Mouse (Mus musculus): ENCODE results near the gene Hspb3. TPM values are rescaled to one million over a fixed set of nuclear protein-coding genes. Genes with fewer than 3 reads are reported as not detected.

Hspb3 gene
- polyA plus RNA-seq, 1 experiment: not detected

DNA sequence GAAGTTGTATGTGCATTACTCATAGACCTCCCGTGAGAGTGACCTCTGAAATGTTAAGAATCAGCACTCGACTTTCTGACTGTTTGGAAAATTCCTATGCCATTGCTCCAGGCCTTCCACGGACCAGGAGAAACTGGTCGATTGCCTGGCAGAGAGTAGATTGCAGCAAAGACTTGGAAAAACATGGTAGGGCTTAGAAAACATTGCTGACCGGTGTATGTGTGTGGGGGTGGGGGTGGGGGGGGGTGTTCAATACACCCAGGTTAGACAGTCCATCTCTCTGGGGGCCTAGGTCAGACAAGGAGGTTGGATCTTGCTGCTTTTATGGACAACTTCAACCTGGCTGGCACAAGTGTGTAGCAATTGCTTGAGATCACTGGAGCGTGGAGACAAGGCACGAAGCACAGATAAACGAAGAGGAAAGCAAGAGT, 23.2 kb upstream of the Hspb3 start:
- Histone ChIP-seq H3K4me3 (ENCODE audit: insufficient read depth, low read length) (no peak overlapping the region), H3K4me1 (ENCODE audit: control insufficient read depth, insufficient read depth, low read length) (no peaks in the 10 kb centered on the region), H3K27ac (ENCODE audit: insufficient read depth, low read depth, low read length) (no peak overlapping the region)
- TF ChIP-seq CTCF (IDR thresholded peaks at IDR 0.05; ENCODE audit: low read depth, low read length) (no peak), POLR2A (IDR thresholded peaks at IDR 0.05; ENCODE audit: borderline replicate concordance, low read depth, low read length) (no peak)

DNA sequence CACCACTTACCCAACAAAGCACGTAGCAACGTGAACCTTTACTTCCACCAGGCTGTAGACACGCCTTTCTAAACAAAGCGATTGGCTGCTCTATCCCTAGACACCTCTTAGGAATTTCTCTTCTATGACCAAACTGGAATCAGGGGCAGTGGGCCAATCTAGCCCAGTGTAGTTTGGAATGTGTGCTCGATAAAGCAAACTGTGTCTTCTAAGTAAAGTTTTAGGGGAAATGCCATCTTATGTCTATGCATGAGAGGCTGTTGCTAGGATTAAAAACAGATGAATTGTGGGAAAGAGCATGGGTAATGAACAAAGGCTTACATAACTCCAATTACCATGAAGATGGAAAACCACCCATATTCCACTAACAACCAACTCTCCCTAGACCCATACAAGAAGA, 19.3 kb upstream of the Hspb3 start:
- Histone ChIP-seq H3K27ac (ENCODE audit: insufficient read depth, low read depth, low read length) (no peak overlapping the region), H3K4me1 (ENCODE audit: control insufficient read depth, insufficient read depth, low read length) (no peaks in the 10 kb centered on the region), H3K4me3 (ENCODE audit: insufficient read depth, low read length) (no peak overlapping the region)
- no peak for TF ChIP-seq CTCF (IDR thresholded peaks at IDR 0.05; ENCODE audit: low read depth, low read length)
- TF ChIP-seq POLR2A (IDR thresholded peaks at IDR 0.05; ENCODE audit: borderline replicate concordance, low read depth, low read length): no peak

DNA sequence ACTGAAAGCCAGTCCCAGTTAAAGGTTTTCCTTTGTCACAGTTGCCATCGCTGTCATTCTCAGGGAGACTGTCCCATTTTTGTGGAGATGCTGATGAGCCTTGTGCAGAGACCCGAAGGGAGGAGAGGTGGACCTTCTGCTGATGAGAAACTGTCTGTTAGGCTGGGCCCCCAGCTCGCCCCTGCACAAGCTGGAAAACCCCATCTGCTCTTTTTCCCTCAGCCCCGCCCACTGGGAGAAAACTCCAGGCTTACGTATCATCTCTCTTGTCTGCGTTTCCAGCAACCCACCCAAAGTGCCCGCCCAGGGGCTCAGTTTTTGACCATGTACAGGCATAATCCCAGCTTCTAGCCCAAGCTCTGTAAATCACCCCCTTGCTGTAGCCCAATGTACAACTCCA, 17.2 kb upstream of the Hspb3 start:
- TF ChIP-seq CTCF (IDR thresholded peaks at IDR 0.05; ENCODE audit: low read depth, low read length): no peak
- no peak for TF ChIP-seq POLR2A (IDR thresholded peaks at IDR 0.05; ENCODE audit: borderline replicate concordance, low read depth, low read length)
- H3K27ac ChIP-seq (ENCODE audit: insufficient read depth, low read depth, low read length): no peak overlapping the region
- H3K4me1 ChIP-seq (ENCODE audit: control insufficient read depth, insufficient read depth, low read length): no peaks in the 10 kb centered on the region
- H3K4me3 ChIP-seq (ENCODE audit: insufficient read depth, low read length): no peak overlapping the region

DNA sequence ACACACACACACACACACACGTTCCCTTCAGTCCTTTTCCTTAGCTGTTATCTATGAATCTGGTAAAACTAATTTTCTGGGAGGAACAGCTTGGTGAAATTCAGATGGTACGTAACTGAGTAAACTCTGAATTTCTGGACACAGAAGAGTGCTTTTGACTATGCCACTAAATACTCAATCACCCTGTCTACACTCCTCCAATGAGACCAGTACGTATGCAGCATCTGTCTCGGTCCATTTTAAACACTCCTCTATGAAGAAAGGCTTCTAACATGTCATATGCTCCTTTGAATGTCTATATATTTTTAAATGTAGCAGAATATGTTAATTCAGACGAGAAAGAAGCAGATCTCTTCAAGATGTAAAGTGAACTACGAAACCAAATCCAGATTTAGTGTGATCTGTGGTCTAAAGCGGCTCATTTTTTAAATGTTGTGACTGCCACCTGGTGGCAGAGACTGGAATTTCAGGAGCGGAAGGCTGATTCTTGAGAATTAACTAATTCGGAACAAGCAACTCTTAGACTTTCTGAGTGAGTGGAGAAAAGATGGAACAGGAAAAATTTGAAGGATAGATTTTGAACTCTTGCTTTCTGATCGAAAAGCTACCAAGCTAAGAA, 6.1 kb upstream of the Hspb3 start:
- no peaks in the 10 kb centered on the region for H3K4me1 ChIP-seq (ENCODE audit: control insufficient read depth, insufficient read depth, low read length)

DNA sequence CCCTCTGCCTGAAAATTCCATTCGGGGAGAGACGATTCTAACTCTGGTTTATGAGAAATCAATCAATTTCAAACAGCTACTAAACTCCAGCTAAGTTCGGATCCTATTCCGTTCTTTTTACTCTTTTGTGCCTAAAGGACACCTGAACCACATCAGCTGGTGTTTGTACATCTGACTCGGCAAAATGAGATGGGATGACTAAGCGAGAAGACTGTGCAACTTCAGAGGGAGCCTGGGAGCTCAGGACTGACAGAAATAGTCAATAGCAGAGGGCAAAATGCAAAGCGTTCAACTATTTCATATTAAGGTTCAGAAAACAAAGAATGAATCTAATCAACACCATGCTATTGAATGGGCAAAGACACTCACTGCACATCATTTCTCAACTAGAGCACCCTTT, 407 bp upstream of the Hspb3 start:
- Histone ChIP-seq H3K4me3 (ENCODE audit: insufficient read depth, low read length) (no peak overlapping the region), H3K4me1 (ENCODE audit: control insufficient read depth, insufficient read depth, low read length) (no peaks in the 10 kb centered on the region), H3K27ac (ENCODE audit: insufficient read depth, low read depth, low read length) (no peak overlapping the region)
- TF ChIP-seq CTCF (IDR thresholded peaks at IDR 0.05; ENCODE audit: low read depth, low read length) (no peak), POLR2A (IDR thresholded peaks at IDR 0.05; ENCODE audit: borderline replicate concordance, low read depth, low read length) (no peak)

More for the DNA sequence above, 6.1 kb upstream of the Hspb3 start:
- TF ChIP-seq CTCF (IDR thresholded peaks at IDR 0.05; ENCODE audit: low read depth, low read length) (no peak), POLR2A (IDR thresholded peaks at IDR 0.05; ENCODE audit: borderline replicate concordance, low read depth, low read length) (no peak)
- no peak overlapping the region for H3K4me3 ChIP-seq (ENCODE audit: insufficient read depth, low read length)
- no peak overlapping the region for H3K27ac ChIP-seq (ENCODE audit: insufficient read depth, low read depth, low read length)

DNA sequence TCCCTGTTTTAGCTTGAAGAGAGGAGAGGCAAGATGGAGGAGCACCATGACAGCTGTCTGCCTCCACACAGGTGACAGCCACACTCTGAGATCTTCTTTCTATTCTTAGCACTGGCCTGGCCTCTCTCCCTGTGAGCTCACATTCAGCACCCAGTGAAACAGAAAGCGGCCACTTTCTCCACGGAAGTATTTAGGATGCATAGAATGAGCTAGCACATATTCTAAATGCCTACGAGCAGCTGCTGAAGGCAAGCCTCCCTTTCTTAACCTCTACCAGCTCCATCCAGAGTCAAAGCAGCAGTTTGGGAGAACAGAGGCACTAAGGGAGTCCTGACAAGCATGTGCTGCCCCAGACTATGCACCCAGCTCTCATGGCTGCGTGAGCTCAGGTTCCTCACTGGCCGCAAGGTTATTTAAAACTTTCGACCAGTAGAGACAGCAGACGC, 1.6 kb downstream of the Hspb3 start:
- no peak for TF ChIP-seq POLR2A (IDR thresholded peaks at IDR 0.05; ENCODE audit: borderline replicate concordance, low read depth, low read length)
- Histone ChIP-seq H3K4me1 (ENCODE audit: control insufficient read depth, insufficient read depth, low read length) (no peaks in the 10 kb centered on the region), H3K27ac (ENCODE audit: insufficient read depth, low read depth, low read length) (no peak overlapping the region), H3K4me3 (ENCODE audit: insufficient read depth, low read length) (no peak overlapping the region)

DNA sequence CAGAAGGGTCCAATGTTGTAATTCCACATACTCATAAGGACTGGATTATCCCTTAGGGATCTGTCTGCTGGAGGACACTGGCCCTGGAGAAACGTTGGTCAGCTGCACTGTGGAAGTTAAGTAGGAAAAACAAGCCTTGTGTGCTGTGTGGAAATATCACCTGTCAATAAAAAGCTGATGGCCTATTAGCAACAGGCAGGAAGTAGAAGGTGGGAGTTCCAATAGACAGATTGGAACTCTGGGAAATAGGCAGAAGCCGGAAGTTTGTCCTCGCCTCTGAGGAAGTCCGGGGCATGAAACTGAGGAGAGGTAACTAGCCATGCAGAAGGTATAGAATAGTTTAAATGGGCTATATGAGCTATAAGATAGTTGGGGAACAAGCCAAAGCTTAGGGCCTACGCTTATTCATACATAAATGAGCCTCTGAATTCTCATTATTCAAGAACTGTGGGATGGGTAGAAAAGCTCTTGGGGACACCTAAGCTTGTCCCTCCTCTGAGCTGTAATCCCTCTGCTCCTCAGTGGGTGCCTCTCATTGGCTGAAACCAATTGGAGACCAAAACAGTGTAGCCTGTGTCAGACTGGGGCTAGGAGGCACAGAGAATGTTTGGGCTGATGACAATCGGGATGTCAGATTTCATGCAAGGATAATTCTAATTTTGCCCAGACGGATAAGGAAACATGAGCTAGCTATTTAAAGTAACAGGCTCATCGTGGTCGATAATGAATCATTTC, 2.7 kb downstream of the Hspb3 start:
- TF ChIP-seq POLR2A (IDR thresholded peaks at IDR 0.05; ENCODE audit: borderline replicate concordance, low read depth, low read length) (no peak), CTCF (IDR thresholded peaks at IDR 0.05; ENCODE audit: low read depth, low read length) (no peak)
- Histone ChIP-seq H3K4me3 (ENCODE audit: insufficient read depth, low read length) (no peak overlapping the region), H3K27ac (ENCODE audit: insufficient read depth, low read depth, low read length) (no peak overlapping the region), H3K4me1 (ENCODE audit: control insufficient read depth, insufficient read depth, low read length) (no peaks in the 10 kb centered on the region)

DNA sequence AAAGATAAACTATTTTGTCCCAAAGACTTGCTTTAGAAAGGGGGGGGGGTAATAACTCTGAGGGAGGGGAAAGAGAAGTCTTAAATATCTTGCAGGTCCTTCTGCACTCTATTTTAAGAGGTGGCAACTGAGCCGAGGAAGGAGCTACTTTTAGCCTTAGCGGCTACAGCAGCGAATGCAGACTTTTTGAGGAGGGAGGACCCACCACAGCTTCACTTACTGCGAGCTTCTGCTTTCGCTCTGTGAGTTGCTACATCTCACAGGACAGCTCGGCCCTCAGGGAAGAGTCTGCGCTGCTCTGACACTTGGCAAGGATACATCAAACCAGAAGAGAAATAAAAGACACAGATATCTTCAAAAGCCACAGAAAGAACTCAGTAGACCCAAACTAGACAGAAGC, 6.3 kb downstream of the Hspb3 start:
- TF ChIP-seq CTCF (IDR thresholded peaks at IDR 0.05; ENCODE audit: low read depth, low read length) (no peak), POLR2A (IDR thresholded peaks at IDR 0.05; ENCODE audit: borderline replicate concordance, low read depth, low read length) (no peak)
- Histone ChIP-seq H3K4me1 (ENCODE audit: control insufficient read depth, insufficient read depth, low read length) (no peaks in the 10 kb centered on the region), H3K27ac (ENCODE audit: insufficient read depth, low read depth, low read length) (no peak overlapping the region), H3K4me3 (ENCODE audit: insufficient read depth, low read length) (no peak overlapping the region)

DNA sequence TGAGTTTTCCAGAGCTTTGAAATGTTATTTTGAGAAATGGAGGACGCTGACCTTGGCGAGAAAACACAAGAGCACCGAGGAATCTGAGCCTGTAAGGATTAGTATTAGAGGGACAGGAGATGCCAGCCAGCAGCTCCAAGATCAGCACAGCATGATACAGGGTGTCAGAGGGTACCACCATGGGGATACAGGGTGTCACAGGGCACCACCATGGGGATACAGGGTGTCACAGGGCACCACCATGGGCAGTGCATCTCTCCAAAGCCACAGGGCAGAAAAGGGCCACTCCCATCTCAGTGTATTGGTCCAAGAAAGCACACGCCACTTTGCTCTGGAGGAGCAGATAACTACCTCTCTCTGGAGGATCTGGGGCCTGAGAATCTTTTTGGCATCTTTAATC, 6.8 kb downstream of the Hspb3 start:
- Histone ChIP-seq H3K27ac (ENCODE audit: insufficient read depth, low read depth, low read length) (no peak overlapping the region), H3K4me1 (ENCODE audit: control insufficient read depth, insufficient read depth, low read length) (no peaks in the 10 kb centered on the region), H3K4me3 (ENCODE audit: insufficient read depth, low read length) (no peak overlapping the region)
- TF ChIP-seq POLR2A (IDR thresholded peaks at IDR 0.05; ENCODE audit: borderline replicate concordance, low read depth, low read length) (no peak), CTCF (IDR thresholded peaks at IDR 0.05; ENCODE audit: low read depth, low read length) (no peak)

DNA sequence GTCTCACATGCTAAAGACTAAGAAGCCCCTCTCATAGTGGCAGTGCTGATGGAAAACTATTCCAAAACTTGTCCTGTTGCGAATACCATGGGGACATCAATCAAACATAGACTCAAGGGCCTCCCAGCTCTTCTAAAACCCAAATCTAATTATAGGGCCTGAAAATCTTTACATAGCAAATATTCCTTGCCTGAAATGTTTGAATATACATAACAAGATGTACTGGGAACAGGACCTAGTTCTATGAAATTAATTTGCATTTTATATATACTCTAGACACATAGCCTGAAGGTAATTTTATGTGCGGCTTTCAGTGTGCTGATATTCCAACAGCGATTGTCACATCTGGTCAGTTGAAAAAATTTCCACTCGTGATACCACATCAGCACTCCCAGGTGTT, 8.0 kb downstream of the Hspb3 start:
- H3K27ac ChIP-seq (ENCODE audit: insufficient read depth, low read depth, low read length): no peak overlapping the region
- no peak for TF ChIP-seq POLR2A (IDR thresholded peaks at IDR 0.05; ENCODE audit: borderline replicate concordance, low read depth, low read length)
- TF ChIP-seq CTCF (IDR thresholded peaks at IDR 0.05; ENCODE audit: low read depth, low read length): no peak
- no peaks in the 10 kb centered on the region for H3K4me1 ChIP-seq (ENCODE audit: control insufficient read depth, insufficient read depth, low read length)
- no peak overlapping the region for H3K4me3 ChIP-seq (ENCODE audit: insufficient read depth, low read length)

All from bone marrow macrophage, adult 2 months (primary cell).